Mouse (Mus musculus): ENCODE results near the gene Olfr811. TPM values are rescaled to one million over a fixed set of nuclear protein-coding genes. Genes with fewer than 3 reads are reported as not detected.

Olfr811 gene
- polyA plus RNA-seq (2015; fragmentation: Nextera tagmentation; extraction: Ambion mirVana) = not detected in 2 replicates

DNA sequence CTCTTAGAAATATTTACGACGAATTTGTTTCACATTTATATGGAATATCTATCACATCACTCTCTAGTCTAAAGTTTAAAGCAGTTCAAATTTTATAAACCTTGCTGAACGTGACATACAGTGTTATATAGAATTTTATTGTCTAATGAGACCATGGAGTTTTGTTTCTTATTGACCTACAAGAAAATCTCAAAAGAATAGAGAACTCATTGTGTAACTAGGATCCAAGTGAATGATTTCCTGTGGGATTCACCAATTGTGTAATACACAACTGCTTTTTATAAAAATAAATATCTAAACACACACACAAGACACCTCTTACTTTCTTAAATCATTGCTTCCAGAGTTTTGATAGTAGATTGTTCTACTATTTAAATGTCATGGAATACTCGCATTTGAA lies at the start of gene Olfr811:
Gene Olfr811, minus strand, starts transcription at position 101 of the 400 bp plus-strand sequence.
- 76% methylated on average over 4 of the region's 4 CpGs for WGBS
- H3K9me3 ChIP-seq (ENCODE audit: control insufficient read depth) = no peaks in the 10 kb centered on the region
- no peaks in the 10 kb centered on the region for H3K27me3 ChIP-seq (replicated peaks; ENCODE audit: control insufficient read depth, insufficient read depth, low read length)
- no peak for ATAC-seq
- H3K27ac ChIP-seq (ENCODE audit: low read depth, low read length) = no peak within 1 kb of the TSS
- no peak for TF ChIP-seq CTCF (IDR thresholded peaks at IDR 0.05; ENCODE audit: low read depth)
- H3K4me1 ChIP-seq (replicated peaks; ENCODE audit: control insufficient read depth, insufficient read depth, low read length) = no peaks in the 10 kb centered on the region
- H3K4me3 ChIP-seq (ENCODE audit: low read depth, low read length) = no peak within 1 kb of the TSS
- H3K4me2 ChIP-seq (replicated peaks; ENCODE audit: low read depth) = no peak within 1 kb of the TSS
- no peak within 1 kb of the TSS for H3K9ac ChIP-seq (ENCODE audit: low read depth, low read length)
- no peaks in the 10 kb centered on the region for H3K36me3 ChIP-seq (ENCODE audit: control insufficient read depth, insufficient read depth)

DNA sequence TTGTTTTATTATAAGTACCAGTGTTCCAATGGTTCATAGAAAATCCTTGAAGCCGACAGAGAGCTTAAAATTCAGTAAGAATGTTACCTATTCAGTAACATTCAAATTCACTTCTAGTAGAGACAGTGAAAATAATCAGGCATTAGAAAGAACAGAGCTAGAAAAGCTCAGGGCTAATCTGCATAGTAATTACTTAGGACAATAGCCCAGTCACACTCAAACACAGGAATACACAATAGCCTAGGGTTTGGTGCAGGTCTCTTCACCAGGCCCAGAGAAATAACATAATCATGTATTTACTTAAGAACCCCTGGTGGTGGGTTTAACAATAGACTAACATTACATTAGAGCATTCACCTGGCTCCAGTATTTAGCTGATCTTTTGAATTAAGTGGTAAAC lies 43.1 kb upstream of the Olfr811 start:
- ATAC-seq = no peak
- Histone ChIP-seq H3K4me2 (replicated peaks; ENCODE audit: low read depth) (no peak overlapping the region), H3K27ac (ENCODE audit: low read depth, low read length) (no peak overlapping the region), H3K9ac (ENCODE audit: low read depth, low read length) (no peak overlapping the region), H3K9me3 (ENCODE audit: control insufficient read depth) (no peaks in the 10 kb centered on the region), H3K36me3 (ENCODE audit: control insufficient read depth, insufficient read depth) (no peaks in the 10 kb centered on the region), H3K27me3 (replicated peaks; ENCODE audit: control insufficient read depth, insufficient read depth, low read length) (no peaks in the 10 kb centered on the region), H3K4me1 (replicated peaks; ENCODE audit: control insufficient read depth, insufficient read depth, low read length) (no peaks in the 10 kb centered on the region), H3K4me3 (ENCODE audit: low read depth, low read length) (no peak overlapping the region)
- WGBS = 71% methylated on average over 1 of the region's 1 CpGs
- no peak for TF ChIP-seq CTCF (IDR thresholded peaks at IDR 0.05; ENCODE audit: low read depth)

DNA sequence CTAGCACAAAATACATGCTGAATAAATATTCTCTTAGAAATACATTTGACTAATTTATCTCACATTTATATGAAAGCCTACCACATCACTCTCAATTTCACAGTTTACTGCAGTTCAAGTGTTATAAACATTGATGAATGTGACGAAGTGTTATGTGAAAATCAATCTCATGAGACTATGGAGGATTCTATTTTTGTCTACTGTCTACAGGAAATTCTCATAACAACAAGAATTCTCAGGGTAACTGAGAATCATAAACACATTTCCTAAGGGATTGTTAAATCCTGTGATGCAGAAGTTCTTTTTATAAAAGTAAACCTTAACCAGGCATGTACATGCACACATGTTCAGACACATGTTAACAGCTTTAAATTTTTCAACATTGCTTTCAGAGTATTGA lies 41.8 kb upstream of the Olfr811 start, which contains the start of gene Olfr812:
Gene Olfr812, minus strand, starts transcription at position 101 of the 400 bp plus-strand sequence.
- no peak within 1 kb of the TSS for H3K9ac ChIP-seq (ENCODE audit: low read depth, low read length)
- no peaks in the 10 kb centered on the region for H3K36me3 ChIP-seq (ENCODE audit: control insufficient read depth, insufficient read depth)
- no peaks in the 10 kb centered on the region for H3K9me3 ChIP-seq (ENCODE audit: control insufficient read depth)
- H3K27me3 ChIP-seq (replicated peaks; ENCODE audit: control insufficient read depth, insufficient read depth, low read length) = no peaks in the 10 kb centered on the region
- ATAC-seq = no peak
- H3K27ac ChIP-seq (ENCODE audit: low read depth, low read length) = no peak within 1 kb of the TSS
- H3K4me3 ChIP-seq (ENCODE audit: low read depth, low read length) = no peak within 1 kb of the TSS
- no peak within 1 kb of the TSS for H3K4me2 ChIP-seq (replicated peaks; ENCODE audit: low read depth)
- 58% methylated on average over 1 of the region's 1 CpGs for WGBS
- TF ChIP-seq CTCF (IDR thresholded peaks at IDR 0.05; ENCODE audit: low read depth) = no peak
- no peaks in the 10 kb centered on the region for H3K4me1 ChIP-seq (replicated peaks; ENCODE audit: control insufficient read depth, insufficient read depth, low read length)

DNA sequence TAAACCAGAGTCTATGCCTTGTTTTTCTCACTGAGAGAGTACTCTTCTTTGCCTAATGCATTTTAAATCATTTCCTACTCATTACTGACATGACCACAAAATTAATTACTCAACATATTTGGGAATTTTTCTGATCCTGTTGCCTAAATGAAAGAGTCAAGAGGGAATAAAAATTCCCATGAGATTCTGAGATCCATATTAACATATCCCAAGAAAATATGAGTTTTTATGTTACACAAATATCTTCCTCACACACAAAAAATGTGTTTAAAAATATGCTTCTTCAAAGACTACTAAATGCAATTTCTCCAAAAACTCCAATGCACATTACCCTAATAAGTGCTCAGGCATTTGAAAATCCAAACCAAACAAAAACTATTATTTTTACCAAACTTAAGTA lies 9.4 kb downstream of the Olfr811 start, which contains the start of gene Olfr810:
Gene Olfr810, minus strand, starts transcription at position 101 of the 400 bp plus-strand sequence.
- no peak within 1 kb of the TSS for H3K4me2 ChIP-seq (replicated peaks; ENCODE audit: low read depth)
- no peak within 1 kb of the TSS for H3K4me3 ChIP-seq (ENCODE audit: low read depth, low read length)
- H3K9ac ChIP-seq (ENCODE audit: low read depth, low read length) = no peak within 1 kb of the TSS
- H3K36me3 ChIP-seq (ENCODE audit: control insufficient read depth, insufficient read depth) = no peaks in the 10 kb centered on the region
- no peaks in the 10 kb centered on the region for H3K9me3 ChIP-seq (ENCODE audit: control insufficient read depth)
- no peak within 1 kb of the TSS for H3K27ac ChIP-seq (ENCODE audit: low read depth, low read length)
- ATAC-seq = no peak
- no peaks in the 10 kb centered on the region for H3K27me3 ChIP-seq (replicated peaks; ENCODE audit: control insufficient read depth, insufficient read depth, low read length)
- no peak for TF ChIP-seq CTCF (IDR thresholded peaks at IDR 0.05; ENCODE audit: low read depth)
- no peaks in the 10 kb centered on the region for H3K4me1 ChIP-seq (replicated peaks; ENCODE audit: control insufficient read depth, insufficient read depth, low read length)

DNA sequence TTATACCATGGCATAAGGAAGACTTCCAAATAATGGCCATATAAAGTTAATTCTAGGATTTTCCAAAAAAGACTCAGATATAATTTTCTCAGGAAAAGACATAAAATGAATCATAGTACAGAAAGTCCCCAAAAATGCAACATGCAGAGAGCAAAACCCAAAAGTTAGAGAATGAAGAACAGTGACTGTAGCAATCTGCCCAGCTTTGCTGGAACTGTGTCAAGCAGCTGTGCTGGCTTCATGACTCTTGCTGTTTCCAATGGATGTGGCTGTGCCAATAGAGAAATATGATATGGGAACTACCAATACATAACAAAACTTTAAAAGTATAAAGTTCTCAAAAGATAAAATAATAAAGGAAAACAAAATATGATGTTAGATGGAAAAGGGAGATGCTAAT lies 26.1 kb downstream of the Olfr811 start:
- Histone ChIP-seq H3K4me2 (replicated peaks; ENCODE audit: low read depth) (no peak overlapping the region), H3K4me3 (ENCODE audit: low read depth, low read length) (no peak overlapping the region), H3K36me3 (ENCODE audit: control insufficient read depth, insufficient read depth) (no peaks in the 10 kb centered on the region), H3K9ac (ENCODE audit: low read depth, low read length) (no peak overlapping the region), H3K4me1 (replicated peaks; ENCODE audit: control insufficient read depth, insufficient read depth, low read length) (no peaks in the 10 kb centered on the region), H3K27me3 (replicated peaks; ENCODE audit: control insufficient read depth, insufficient read depth, low read length) (no peaks in the 10 kb centered on the region), H3K9me3 (ENCODE audit: control insufficient read depth) (no peaks in the 10 kb centered on the region), H3K27ac (ENCODE audit: low read depth, low read length) (no peak overlapping the region)
- no peak for ATAC-seq
- no peak for TF ChIP-seq CTCF (IDR thresholded peaks at IDR 0.05; ENCODE audit: low read depth)

DNA sequence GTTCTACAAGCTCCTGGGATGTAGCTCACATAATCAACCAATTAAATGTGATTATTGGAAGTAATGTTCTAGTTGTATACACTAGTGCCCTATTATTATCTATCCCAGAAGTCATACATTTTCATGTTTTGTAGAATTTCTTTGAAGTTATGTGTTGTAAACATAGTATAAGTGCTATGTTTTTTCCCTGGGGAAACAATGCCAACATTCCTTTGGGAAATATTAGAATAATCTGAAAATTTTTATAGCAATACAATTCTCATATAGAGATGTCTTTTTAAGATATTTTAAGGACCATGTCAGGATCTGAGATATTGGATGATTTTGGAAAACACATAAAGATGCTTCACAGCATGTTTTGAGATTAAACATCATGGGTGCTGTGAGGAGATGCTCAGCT lies 29.9 kb downstream of the Olfr811 start, which contains the start of gene Olfr809:
Gene Olfr809, plus strand, starts transcription at position 301 of the 400 bp plus-strand sequence.
- no peaks in the 10 kb centered on the region for H3K27me3 ChIP-seq (replicated peaks; ENCODE audit: control insufficient read depth, insufficient read depth, low read length)
- no peak within 1 kb of the TSS for H3K4me3 ChIP-seq (ENCODE audit: low read depth, low read length)
- no peaks in the 10 kb centered on the region for H3K4me1 ChIP-seq (replicated peaks; ENCODE audit: control insufficient read depth, insufficient read depth, low read length)
- H3K27ac ChIP-seq (ENCODE audit: low read depth, low read length) = no peak within 1 kb of the TSS
- TF ChIP-seq CTCF (IDR thresholded peaks at IDR 0.05; ENCODE audit: low read depth) = no peak
- no peak for ATAC-seq
- no peaks in the 10 kb centered on the region for H3K9me3 ChIP-seq (ENCODE audit: control insufficient read depth)
- no peak within 1 kb of the TSS for H3K9ac ChIP-seq (ENCODE audit: low read depth, low read length)
- H3K36me3 ChIP-seq (ENCODE audit: control insufficient read depth, insufficient read depth) = no peaks in the 10 kb centered on the region
- H3K4me2 ChIP-seq (replicated peaks; ENCODE audit: low read depth) = no peak within 1 kb of the TSS

DNA sequence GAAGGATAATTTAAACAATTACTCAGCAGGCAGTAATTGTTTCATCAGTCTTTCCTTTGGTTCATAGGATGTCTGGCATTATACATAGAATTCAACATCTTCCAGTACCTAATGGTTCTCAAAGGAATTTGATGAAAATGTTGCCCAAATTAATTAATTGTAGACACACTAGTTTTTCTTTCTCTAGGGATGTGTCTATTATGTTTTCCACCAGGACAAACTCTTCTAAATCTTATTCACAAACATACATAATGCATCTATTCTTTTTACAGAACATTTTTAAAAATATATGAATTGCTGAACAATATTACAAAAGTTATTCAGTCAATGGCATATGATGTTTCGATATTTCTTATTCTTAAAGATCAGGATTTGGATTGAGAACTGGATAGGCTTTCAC lies 39.0 kb downstream of the Olfr811 start, which contains the start of gene Olfr808:
Gene Olfr808, plus strand, starts transcription at position 301 of the 400 bp plus-strand sequence.
- Histone ChIP-seq H3K9ac (ENCODE audit: low read depth, low read length) (no peak within 1 kb of the TSS), H3K4me3 (ENCODE audit: low read depth, low read length) (no peak within 1 kb of the TSS), H3K4me2 (replicated peaks; ENCODE audit: low read depth) (no peak within 1 kb of the TSS), H3K36me3 (ENCODE audit: control insufficient read depth, insufficient read depth) (no peaks in the 10 kb centered on the region), H3K9me3 (ENCODE audit: control insufficient read depth) (no peaks in the 10 kb centered on the region), H3K27ac (ENCODE audit: low read depth, low read length) (no peak within 1 kb of the TSS), H3K27me3 (replicated peaks; ENCODE audit: control insufficient read depth, insufficient read depth, low read length) (no peaks in the 10 kb centered on the region), H3K4me1 (replicated peaks; ENCODE audit: control insufficient read depth, insufficient read depth, low read length) (no peaks in the 10 kb centered on the region)
- 84% methylated on average over 1 of the region's 1 CpGs for WGBS
- no peak for TF ChIP-seq CTCF (IDR thresholded peaks at IDR 0.05; ENCODE audit: low read depth)
- ATAC-seq = no peak
